Mouse (Mus musculus) mammary gland, adult 2 months (tissue): ENCODE data around the gene Igfbp3. TPM values are rescaled to one million over a fixed set of nuclear protein-coding genes. Genes with fewer than 3 reads are reported as not detected.

Experiments
- polyA plus RNA-seq: library from polyadenylated mRNA; depleted of rRNA; stranded (reverse); fragments of >200 nt; gene quantifications from 2 replicates; pipeline ENCODE4 v1.2.3, GENCODE M21; 2012; ENCODE audit warnings: low replicate concordance; rRNA removed

Gene Igfbp3
- 36.1 and 87.9 TPM in 2 replicates for polyA plus RNA-seq

DNA sequence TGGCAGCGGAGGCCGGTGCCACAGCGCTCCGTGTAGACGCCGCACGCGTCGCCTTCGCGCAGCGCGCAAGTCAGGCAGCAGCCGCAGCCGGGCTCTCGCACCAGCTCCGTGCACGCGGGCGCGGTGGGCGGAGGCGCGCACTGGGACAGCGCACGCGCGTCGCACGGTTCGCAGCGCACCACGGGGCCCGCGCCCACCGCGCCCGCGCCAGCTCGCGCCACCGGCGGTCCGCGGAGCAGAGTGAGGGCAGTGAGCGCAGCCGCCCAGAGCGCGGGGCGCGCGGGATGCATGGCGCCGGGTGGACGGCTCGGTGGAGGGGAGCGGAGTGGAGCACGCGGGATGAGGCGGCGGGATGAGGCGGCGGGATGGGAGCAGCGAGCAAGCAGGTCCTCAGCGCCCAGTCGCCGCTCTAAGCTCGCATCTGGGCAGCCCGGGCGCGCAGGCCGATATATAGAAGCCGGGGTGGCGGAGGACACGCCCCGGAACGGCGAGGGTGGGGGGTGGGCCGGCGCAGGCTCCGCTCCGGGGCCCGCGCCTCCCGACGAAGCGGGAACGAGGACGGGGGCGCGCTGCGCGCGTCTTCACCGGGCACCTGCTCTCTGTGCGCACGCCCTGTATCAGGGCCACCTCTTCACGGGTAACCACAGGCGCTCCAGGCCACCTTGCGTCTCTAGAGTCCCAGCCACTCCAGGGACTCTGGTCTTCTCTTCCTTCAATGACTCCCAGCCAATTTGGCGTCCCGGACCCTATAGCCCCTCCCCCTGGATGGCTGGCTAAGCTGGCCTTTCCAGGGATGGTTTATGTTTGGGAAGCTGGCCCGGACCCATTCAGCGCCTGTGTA is at the start of gene Igfbp3:
Gene Igfbp3, minus strand, starts transcription at position 423 of the 841 bp plus-strand sequence.

DNA sequence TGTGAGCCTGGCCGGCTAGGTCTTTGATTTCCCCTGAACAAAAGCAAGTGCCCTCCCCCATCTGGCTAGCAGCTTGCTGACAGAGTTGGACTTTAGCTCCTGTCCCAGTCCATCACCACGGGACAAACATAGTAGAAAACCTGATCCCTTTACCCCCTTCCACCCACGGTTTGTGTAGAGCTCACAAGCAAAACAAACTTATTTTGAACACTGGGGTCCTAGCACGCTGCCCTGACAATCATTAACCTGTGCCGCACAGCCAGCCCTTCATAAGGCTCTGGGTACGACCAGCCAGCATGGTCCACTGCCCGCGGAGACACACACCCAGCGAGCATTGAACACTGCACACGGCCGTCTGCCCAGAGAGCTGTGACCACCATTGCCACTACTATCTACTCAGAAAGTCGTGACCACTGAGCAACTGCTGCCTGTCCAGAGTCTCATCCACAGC is 16.2 kb downstream of the Igfbp3 start, which contains the start of gene Igfbp1:
Gene Igfbp1, plus strand, starts transcription at position 292 of the 451 bp plus-strand sequence.

DNA sequence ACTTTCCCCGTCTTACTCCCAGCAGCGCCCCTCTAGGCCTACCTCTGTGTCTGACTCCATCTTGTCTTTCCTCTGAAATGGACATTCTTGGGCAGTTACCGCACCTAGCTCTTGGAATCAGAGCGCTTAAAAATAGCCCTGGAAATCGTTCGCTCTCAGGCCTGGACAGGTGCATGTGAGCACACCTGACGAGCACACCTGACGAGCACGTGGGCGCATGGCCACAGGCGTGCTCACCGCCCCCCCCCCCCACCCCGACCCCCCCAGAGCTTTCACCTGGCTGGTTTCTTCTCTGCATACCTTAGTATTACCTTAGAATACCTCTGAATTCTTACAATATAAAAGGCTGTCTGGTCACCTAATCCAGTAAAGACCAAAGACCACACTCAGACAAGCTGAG is 25.3 kb downstream of the Igfbp3 start, which contains the start of gene Gm11985:
Gene Gm11985, minus strand, starts transcription at position 101 of the 400 bp plus-strand sequence.

Other genes starting within 250 kb of the Igfbp3 start
- gene Adcy1, start 150.4 kb downstream of the Igfbp3 start, polyA plus RNA-seq, result 0.41 and 0.89 TPM in 2 replicates
- gene Gm11985, start 25.4 kb downstream of the Igfbp3 start, polyA plus RNA-seq, result not detected in 2 replicates
- 0.43 TPM in 1 of 2 replicates, not detected in the other for gene Igfbp1, start 16.1 kb downstream of the Igfbp3 start, polyA plus RNA-seq